Mouse (Mus musculus) layer of hippocampus, adult 2 months (tissue): ENCODE results near the gene Adora2b. TPM values are rescaled to one million over a fixed set of nuclear protein-coding genes. Genes with fewer than 3 reads are reported as not detected.

Experiments used
- DNase-seq, 2 experiments: peaks; one replicate each; pipeline ENCODE4 v3.0.0; 2022; ENCODE audit warnings: low spot score in 2 of 2
- H3K27ac ChIP-seq: fragments of 200-600 bp; 2 replicates; pipeline ENCODE4 v1.8.1; 2022
- H3K4me3 ChIP-seq: fragments of 200-600 bp; 2 replicates; pipeline ENCODE4 v1.8.1; 2022; ENCODE audit warnings: mild to moderate bottlenecking
- CTCF ChIP-seq: fragments of 200-600 bp; conservative IDR thresholded peaks from 2 replicates; pipeline ENCODE4 v1.8.1; 2022; ENCODE audit warnings: antibody characterized with exemption, mild to moderate bottlenecking, moderate library complexity
- total RNA-seq, 2 experiments: library from RNA; stranded (reverse); gene quantifications; 2 replicates each; pipeline ENCODE4 v1.2.3; 2021

Adora2b gene
- total RNA-seq, 2 experiments from 2014 or later = 6.5 to 7.1 TPM

DNA sequence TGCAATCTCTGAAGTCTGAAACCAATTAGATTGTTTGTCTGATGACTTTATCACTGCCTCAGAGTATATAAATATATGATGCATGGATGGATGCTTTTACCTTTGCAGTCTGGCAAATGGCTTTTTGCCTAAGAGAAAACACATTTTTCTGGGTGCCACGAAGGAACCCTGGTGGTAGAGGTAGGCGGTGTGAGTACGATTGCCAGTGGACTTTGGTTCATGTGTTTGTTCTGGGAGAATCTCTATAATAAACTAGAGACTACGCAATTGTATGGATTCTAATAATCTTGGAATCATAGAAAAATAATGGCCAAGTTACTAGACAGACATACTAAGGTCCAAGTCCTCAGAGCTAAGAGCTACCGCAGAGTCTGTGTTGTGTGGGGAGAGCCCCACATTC is 66.2 kb downstream of the Adora2b start:
- DNase-seq = no peak
- no peak for TF ChIP-seq CTCF
- Histone ChIP-seq H3K4me3 (no peak overlapping the region), H3K27ac (no peak overlapping the region)

Other genes starting within 250 kb of the Adora2b start
- gene Zswim7, start 32.4 kb downstream of the Adora2b start, total RNA-seq = 10 to 100 TPM; 12.1 to 13.1 TPM
- 10 to 100 TPM; 87.3 to 91.7 TPM for gene Ttc19, start 32.5 kb downstream of the Adora2b start, total RNA-seq
- 1 to 10 TPM; 7.3 to 8.7 TPM for gene Pigl, start 209.5 kb downstream of the Adora2b start, total RNA-seq
- 100 to 1,000 TPM; 300 to 303 TPM for gene Ncor1, start 209.6 kb downstream of the Adora2b start, total RNA-seq